Mouse (Mus musculus): ENCODE measurements around the gene Krt7. TPM values are rescaled to one million over a fixed set of nuclear protein-coding genes. Genes with fewer than 3 reads are reported as not detected.

Gene Krt7
- polyA plus RNA-seq, 1 experiment from 2014 or later, result 0.39 TPM

DNA sequence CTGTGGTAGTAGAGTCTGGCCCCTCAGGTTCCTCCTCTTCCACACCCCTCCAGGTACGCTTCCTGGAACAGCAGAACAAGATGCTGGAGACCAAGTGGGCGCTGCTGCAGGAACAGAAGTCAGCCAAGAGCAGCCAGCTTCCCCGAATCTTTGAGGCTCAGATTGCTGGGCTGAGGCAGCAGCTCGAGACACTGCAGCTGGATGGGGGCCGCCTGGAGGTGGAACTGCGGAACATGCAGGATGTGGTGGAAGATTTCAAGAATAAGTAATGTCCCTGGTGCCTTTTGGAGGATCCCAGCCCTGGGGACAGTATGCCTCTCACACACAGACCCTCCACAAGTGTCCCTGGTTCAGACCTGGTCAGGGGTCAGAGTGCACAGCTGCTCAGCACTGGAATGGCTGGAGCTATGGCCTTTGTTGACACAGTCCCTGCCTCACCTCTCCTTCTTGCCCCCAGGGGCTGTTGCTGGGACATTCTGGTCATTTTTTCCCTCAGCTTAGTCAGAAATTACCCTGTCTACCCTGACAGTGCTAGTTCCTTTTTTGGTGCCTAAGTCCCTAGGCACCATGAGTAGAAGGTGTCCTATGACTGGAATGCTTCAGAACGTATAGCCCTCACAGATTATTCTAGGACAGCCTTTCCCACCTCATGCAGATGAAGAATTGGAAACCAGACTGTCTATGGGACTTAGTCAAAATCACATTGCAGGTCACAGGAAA lies 3.2 kb downstream of the Krt7 start:
- H3K9ac ChIP-seq, result no peak overlapping the region
- H3K9me3 ChIP-seq, result no peaks in the 10 kb centered on the region
- no peak for ATAC-seq (ENCODE audit: low read depth)
- H3K4me3 ChIP-seq, result no peak overlapping the region
- no peaks in the 10 kb centered on the region for H3K4me1 ChIP-seq (replicated peaks)
- 58% methylated on average over 7 of the region's 7 CpGs for WGBS
- H3K27me3 ChIP-seq, result peaks cover 35% of the 10 kb centered on the region
- H3K4me2 ChIP-seq, result no peak overlapping the region
- H3K36me3 ChIP-seq, result no peaks in the 10 kb centered on the region
- no peak overlapping the region for H3K27ac ChIP-seq (replicated peaks)

DNA sequence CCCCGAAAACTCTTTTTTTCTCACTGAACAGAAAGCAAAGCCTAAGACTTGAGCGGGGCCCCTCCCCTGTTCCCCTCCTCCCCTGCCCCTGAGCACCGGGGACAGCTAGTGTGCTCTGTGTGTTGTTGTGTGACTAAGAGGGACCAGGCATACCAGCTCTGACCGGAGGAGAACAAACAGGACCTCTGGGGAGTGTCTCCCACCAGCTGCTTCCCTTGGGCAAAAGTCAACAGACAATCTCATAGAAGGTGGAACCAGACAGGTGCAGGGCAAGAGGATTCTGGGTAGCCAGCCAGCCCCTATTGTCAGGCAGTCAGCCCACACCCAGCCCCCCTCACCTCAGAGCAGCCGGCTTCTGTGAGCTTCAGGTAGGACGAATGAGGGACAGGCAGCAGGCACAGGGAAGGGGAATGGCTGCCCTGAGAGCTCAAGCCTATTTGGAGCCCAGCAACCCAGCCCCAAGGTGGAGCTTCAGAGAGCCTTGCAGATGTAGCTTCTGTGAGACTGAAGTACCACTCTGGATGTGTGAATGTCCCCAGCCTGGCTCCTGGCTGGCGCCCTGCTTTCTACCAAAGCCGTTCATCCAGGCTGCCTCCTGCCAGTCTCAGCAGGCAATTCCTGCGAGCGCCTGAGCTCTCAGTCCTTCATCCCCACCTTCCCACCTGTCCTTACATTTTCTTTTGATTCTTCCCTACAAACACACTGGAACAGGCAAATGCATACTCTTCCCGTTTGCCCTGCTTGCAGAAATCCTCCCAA lies 4.1 kb downstream of the Krt7 start:
- H3K27me3 ChIP-seq, result peaks cover 35% of the 10 kb centered on the region
- H3K4me2 ChIP-seq, result no peak overlapping the region
- no peak overlapping the region for H3K9ac ChIP-seq
- H3K9me3 ChIP-seq, result no peaks in the 10 kb centered on the region
- 48% methylated on average over 11 of the region's 11 CpGs for WGBS
- no peak overlapping the region for H3K27ac ChIP-seq (replicated peaks)
- H3K4me1 ChIP-seq (replicated peaks), result no peaks in the 10 kb centered on the region
- no peak for ATAC-seq (ENCODE audit: low read depth)
- no peak overlapping the region for H3K4me3 ChIP-seq
- no peaks in the 10 kb centered on the region for H3K36me3 ChIP-seq

- H3K9me3 ChIP-seq, result no peaks in the 10 kb centered on the region
- no peaks in the 10 kb centered on the region for H3K36me3 ChIP-seq
- WGBS, result 83% methylated on average over 4 of the region's 4 CpGs
- no peaks in the 10 kb centered on the region for H3K4me1 ChIP-seq (replicated peaks)
- H3K27ac ChIP-seq (replicated peaks), result no peak overlapping the region
- no peak overlapping the region for H3K9ac ChIP-seq
- ATAC-seq (ENCODE audit: low read depth), result no peak
- H3K4me2 ChIP-seq, result no peak overlapping the region
- peaks cover 4% of the 10 kb centered on the region for H3K27me3 ChIP-seq
- no peak overlapping the region for H3K4me3 ChIP-seq
These were observed 8.1 kb downstream of the Krt7 start for GRCm38 (mm10) chr15:101418950-101419349.

- Histone ChIP-seq H3K4me2 (no peak overlapping the region), H3K4me1 (replicated peaks) (no peaks in the 10 kb centered on the region), H3K9ac (no peak overlapping the region), H3K36me3 (no peaks in the 10 kb centered on the region), H3K27me3 (no peaks in the 10 kb centered on the region), H3K4me3 (no peak overlapping the region), H3K27ac (replicated peaks) (no peak overlapping the region), H3K9me3 (no peaks in the 10 kb centered on the region)
- WGBS, result 58% methylated on average over 6 of the region's 6 CpGs
- ATAC-seq (ENCODE audit: low read depth), result no peak
These were observed 10.1 kb downstream of the Krt7 start for GRCm38 (mm10) chr15:101420903-101421302.

GRCm38 (mm10) chr15:101424914-101425313 lies 14.1 kb downstream of the Krt7 start:
- no peak overlapping the region for H3K4me2 ChIP-seq
- no peaks in the 10 kb centered on the region for H3K4me1 ChIP-seq (replicated peaks)
- H3K9me3 ChIP-seq, result no peaks in the 10 kb centered on the region
- no peaks in the 10 kb centered on the region for H3K27me3 ChIP-seq
- H3K36me3 ChIP-seq, result no peaks in the 10 kb centered on the region
- H3K27ac ChIP-seq (replicated peaks), result no peak overlapping the region
- H3K4me3 ChIP-seq, result no peak overlapping the region
- no peak for ATAC-seq (ENCODE audit: low read depth)
- WGBS, result 15% methylated on average over 5 of the region's 5 CpGs
- no peak overlapping the region for H3K9ac ChIP-seq

DNA sequence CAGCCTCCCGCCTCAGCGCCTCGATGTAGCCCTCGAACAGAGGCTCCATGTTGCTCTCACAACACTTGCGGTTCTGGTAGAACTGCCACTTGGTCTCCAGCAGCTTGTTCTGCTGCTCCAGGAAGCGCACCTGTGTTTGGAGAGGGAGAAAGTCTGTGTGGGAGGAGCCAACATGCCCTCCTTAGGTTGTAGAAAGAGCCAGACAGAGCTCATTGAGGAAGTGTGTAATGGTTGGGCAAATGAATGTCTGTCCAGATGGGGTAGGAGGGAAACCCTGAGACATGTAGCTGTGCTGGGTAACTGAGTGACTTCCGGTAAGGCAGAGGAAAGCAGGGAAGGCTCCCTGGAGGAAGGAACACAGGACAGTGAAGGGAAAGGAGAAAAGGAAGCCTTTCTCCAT lies 25.8 kb downstream of the Krt7 start:
- H3K36me3 ChIP-seq, result no peaks in the 10 kb centered on the region
- H3K4me3 ChIP-seq, result no peak overlapping the region
- no peak for ATAC-seq (ENCODE audit: low read depth)
- H3K9me3 ChIP-seq, result no peaks in the 10 kb centered on the region
- H3K4me2 ChIP-seq, result no peak overlapping the region
- H3K27me3 ChIP-seq, result peaks cover 38% of the 10 kb centered on the region
- H3K4me1 ChIP-seq (replicated peaks), result peaks cover 9% of the 10 kb centered on the region
- WGBS, result 92% methylated on average over 7 of the region's 7 CpGs
- H3K27ac ChIP-seq (replicated peaks), result no peak overlapping the region
- H3K9ac ChIP-seq, result no peak overlapping the region

- ATAC-seq (ENCODE audit: low read depth), result peak; percentile 32; the same call in 1 of the 2 replicates
- H3K4me3 ChIP-seq, result peak within 1 kb of the TSS; percentile 37
- peak within 1 kb of the TSS; percentile 64 for H3K9ac ChIP-seq
- peaks cover 38% of the 10 kb centered on the region for H3K27me3 ChIP-seq
- 2% methylated on average over 34 of the region's 34 CpGs for WGBS
- no peaks in the 10 kb centered on the region for H3K9me3 ChIP-seq
- H3K36me3 ChIP-seq, result no peaks in the 10 kb centered on the region
- H3K4me2 ChIP-seq, result peak within 1 kb of the TSS; percentile 65
- peaks cover 9% of the 10 kb centered on the region for H3K4me1 ChIP-seq (replicated peaks)
- H3K27ac ChIP-seq (replicated peaks), result no peak within 1 kb of the TSS
These were observed 27.7 kb downstream of the Krt7 start, which contains the start of gene Krt87 for GRCm38 (mm10) chr15:101438555-101438954. Krt87 (minus strand) TSS chr15:101438804.

DNA sequence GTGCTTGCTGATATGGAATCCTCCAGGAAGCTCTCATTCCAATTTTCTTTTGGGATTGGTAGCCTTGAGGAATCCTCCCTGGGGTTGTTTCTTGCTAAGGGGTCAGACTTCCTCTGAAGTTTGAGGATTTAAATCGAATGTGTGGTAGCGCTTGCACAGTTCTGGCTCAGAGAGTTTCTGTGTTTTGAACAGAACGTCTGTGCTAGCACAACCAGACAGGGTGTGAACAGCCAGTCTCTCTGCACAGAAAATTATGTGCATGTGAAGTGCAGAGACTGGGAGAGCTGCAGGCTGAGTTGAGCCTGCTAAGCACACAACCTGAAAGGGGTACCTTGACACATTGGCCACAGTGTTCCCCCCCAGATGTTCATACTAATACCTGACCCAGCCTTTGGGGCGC lies 30.0 kb downstream of the Krt7 start:
- H3K36me3 ChIP-seq, result no peaks in the 10 kb centered on the region
- peaks cover 38% of the 10 kb centered on the region for H3K27me3 ChIP-seq
- H3K4me1 ChIP-seq (replicated peaks), result peaks cover 9% of the 10 kb centered on the region
- no peaks in the 10 kb centered on the region for H3K9me3 ChIP-seq
- no peak overlapping the region for H3K4me3 ChIP-seq
- H3K4me2 ChIP-seq, result no peak overlapping the region
- H3K27ac ChIP-seq (replicated peaks), result no peak overlapping the region
- ATAC-seq (ENCODE audit: low read depth), result no peak
- no peak overlapping the region for H3K9ac ChIP-seq
- WGBS, result 81% methylated on average over 4 of the region's 4 CpGs

DNA sequence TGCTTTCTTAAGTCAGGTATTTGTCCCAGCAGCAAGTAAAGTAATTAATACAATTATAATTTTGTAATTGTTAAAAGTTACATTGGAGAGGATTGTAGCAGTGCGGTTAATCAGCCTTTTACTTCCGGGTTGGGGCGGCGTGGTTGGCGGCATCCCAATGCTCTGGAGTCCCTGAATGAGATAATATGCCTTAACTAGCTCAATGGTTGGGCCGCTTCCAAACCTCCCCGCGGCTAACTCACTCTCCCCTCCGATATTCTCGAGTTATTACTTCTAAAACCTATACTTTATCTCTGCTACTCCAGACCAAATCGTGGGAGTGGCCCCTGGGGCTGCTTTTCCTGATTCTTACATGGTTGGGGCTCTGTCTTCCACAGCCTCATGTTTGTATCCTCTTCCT lies 35.7 kb downstream of the Krt7 start:
- WGBS, result 76% methylated on average over 11 of the region's 11 CpGs
- no peak for ATAC-seq (ENCODE audit: low read depth)
- H3K4me2 ChIP-seq, result no peak overlapping the region
- H3K4me1 ChIP-seq (replicated peaks), result no peaks in the 10 kb centered on the region
- H3K36me3 ChIP-seq, result no peaks in the 10 kb centered on the region
- H3K4me3 ChIP-seq, result no peak overlapping the region
- H3K27ac ChIP-seq (replicated peaks), result no peak overlapping the region
- no peaks in the 10 kb centered on the region for H3K9me3 ChIP-seq
- H3K9ac ChIP-seq, result no peak overlapping the region
- no peaks in the 10 kb centered on the region for H3K27me3 ChIP-seq

DNA sequence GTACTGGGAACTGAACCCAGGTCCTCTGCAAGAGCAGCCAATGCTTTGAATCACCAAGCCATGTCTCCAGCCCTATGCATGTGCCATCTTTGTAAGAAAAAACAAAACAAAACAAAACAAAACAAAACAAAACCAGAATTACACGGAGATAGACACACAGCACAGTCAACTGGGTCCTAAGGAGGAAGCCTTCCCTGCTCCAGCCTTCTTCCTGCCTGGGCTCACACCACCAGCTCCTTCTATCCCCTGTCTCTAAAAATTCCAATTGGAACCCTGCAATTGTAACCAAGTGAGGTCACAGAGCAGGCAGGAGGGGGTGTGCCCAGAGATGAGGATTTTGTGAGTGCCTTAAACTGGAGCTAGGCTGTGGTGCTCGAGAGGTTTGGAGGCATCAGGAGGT lies 36.6 kb downstream of the Krt7 start, which contains the start of gene Krt88:
TSS of gene Krt88 (plus strand) at position 301 of the 400 bp plus-strand sequence.
- Histone ChIP-seq H3K4me2 (no peak within 1 kb of the TSS), H3K9ac (no peak within 1 kb of the TSS), H3K27ac (replicated peaks) (no peak within 1 kb of the TSS), H3K9me3 (no peaks in the 10 kb centered on the region), H3K4me3 (no peak within 1 kb of the TSS), H3K36me3 (no peaks in the 10 kb centered on the region), H3K27me3 (no peaks in the 10 kb centered on the region), H3K4me1 (replicated peaks) (no peaks in the 10 kb centered on the region)
- WGBS, result 66% methylated on average over 2 of the region's 2 CpGs
- no peak for ATAC-seq (ENCODE audit: low read depth)

GRCm38 (mm10) chr15:101453093-101453736 lies 42.4 kb downstream of the Krt7 start:
- Histone ChIP-seq H3K4me2 (no peak overlapping the region), H3K27ac (replicated peaks) (no peak overlapping the region), H3K36me3 (no peaks in the 10 kb centered on the region), H3K9me3 (peaks cover 3% of the 10 kb centered on the region; the same call in 1 of the 2 replicates), H3K4me3 (no peak overlapping the region), H3K4me1 (replicated peaks) (peaks cover 8% of the 10 kb centered on the region; the same call in 1 of the 2 replicates), H3K9ac (no peak overlapping the region), H3K27me3 (no peaks in the 10 kb centered on the region)
- no peak; the same call in 1 of the 2 replicates for ATAC-seq (ENCODE audit: low read depth)
- WGBS, result 6% methylated on average over 13 of the region's 13 CpGs

- Histone ChIP-seq H3K4me3 (no peak overlapping the region), H3K9me3 (peaks cover 3% of the 10 kb centered on the region; the same call in 1 of the 2 replicates), H3K4me1 (replicated peaks) (peaks cover 14% of the 10 kb centered on the region; the same call in 1 of the 2 replicates), H3K27ac (replicated peaks) (no peak overlapping the region), H3K36me3 (no peaks in the 10 kb centered on the region), H3K27me3 (no peaks in the 10 kb centered on the region), H3K4me2 (no peak overlapping the region), H3K9ac (no peak overlapping the region)
- 87% methylated on average over 8 of the region's 8 CpGs for WGBS
- no peak for ATAC-seq (ENCODE audit: low read depth)
These were observed 43.9 kb downstream of the Krt7 start for GRCm38 (mm10) chr15:101454774-101455173.
